Mouse (Mus musculus) Patski (cell line): ENCODE results near the gene Gpc6. TPM values are rescaled to one million over a fixed set of nuclear protein-coding genes. Genes with fewer than 3 reads are reported as not detected.

Experiments
- ATAC-seq: fragments of 100-300 bp; one replicate; pipeline ENCODE4 v1.8.0; 2021
- CTCF ChIA-PET: fragments of 350-600 bp; sonication (Branson Sonifier 250); formaldehyde crosslinking; loops from one replicate; lab custom pipeline; 2022; ENCODE audit warnings: inconsistent platforms; lab: Charles Lee
- POLR2A ChIA-PET: fragments of 350-600 bp; sonication (Branson Sonifier 250); formaldehyde crosslinking; loops from one replicate; lab custom pipeline; 2022; ENCODE audit warnings: antibody characterized with exemption, inconsistent platforms; lab: Charles Lee
- DNase-seq: peaks from one replicate; pipeline ENCODE4 v3.0.0-alpha.2; 2011; ENCODE audit warnings: low read depth, low spot score
- H3K27me3 ChIP-seq: fragments of 371-371 bp; one replicate; pipeline ENCODE4 v1.5.1; 2021
- CTCF ChIP-seq: fragments of 100-300 bp; IDR thresholded peaks from one replicate; pipeline ENCODE4 v1.5.1; 2021
- in situ Hi-C: fragments of 300-500 bp; cut with MboI; formaldehyde crosslinking; loops from 3 replicates; pipeline ENCODE4 v1.11.1; 2018; ENCODE audit warnings: low pct_unique_long_range_greater_than_20kb, mixed read lengths
- polyA plus RNA-seq: library from polyadenylated mRNA; unstranded; gene quantifications from one replicate; pipeline ENCODE4 v1.2.3, GENCODE M21; 2021

The Gpc6 gene
- polyA plus RNA-seq, 1 experiment from 2014 or later = 56.6 TPM

- ATAC-seq (no peak), DNase-seq (no peak)
- CTCF ChIA-PET = interaction anchor here (1.2 kb wide), 1 partner anchor 13 kb away, joined by 3 read pairs; no protein-coding TSS in a partner anchor
- no peaks in the 10 kb centered on the region for H3K27me3 ChIP-seq
- in situ Hi-C loops = no loop called here
- POLR2A ChIA-PET = no interaction called here
- no peak for TF ChIP-seq CTCF
Observed at GRCm38 (mm10) chr14:117910323-117910722, 985.2 kb downstream of the Gpc6 start.

GRCm38 (mm10) chr14:117912624-117913270 lies 987.6 kb downstream of the Gpc6 start:
- POLR2A ChIA-PET = no interaction called here
- no peak for TF ChIP-seq CTCF
- H3K27me3 ChIP-seq = no peaks in the 10 kb centered on the region
- in situ Hi-C loops = no loop called here
- DNase-seq = no peak
- ATAC-seq = no peak
- CTCF ChIA-PET = interaction anchor here (1.5 kb wide), 1 partner anchor 12 kb away, joined by 4 read pairs; no protein-coding TSS in a partner anchor

- POLR2A ChIA-PET = no interaction called here
- TF ChIP-seq CTCF = no peak
- ATAC-seq (no peak), DNase-seq (no peak)
- in situ Hi-C loops = no loop called here
- H3K27me3 ChIP-seq = no peaks in the 10 kb centered on the region
- CTCF ChIA-PET = no interaction called here
Observed at GRCm38 (mm10) chr14:117916577-117916976, 991.5 kb downstream of the Gpc6 start.

GRCm38 (mm10) chr14:117918724-117919123 lies 993.6 kb downstream of the Gpc6 start:
- DNase-seq (no peak), ATAC-seq (no peak)
- CTCF ChIA-PET = interaction anchor here (1.4 kb wide), 1 partner anchor 17 kb away, joined by 3 read pairs; no protein-coding TSS in a partner anchor
- in situ Hi-C loops = no loop called here
- no peaks in the 10 kb centered on the region for H3K27me3 ChIP-seq
- POLR2A ChIA-PET = no interaction called here
- TF ChIP-seq CTCF = no peak

GRCm38 (mm10) chr14:117919612-117920011 lies 994.5 kb downstream of the Gpc6 start:
- in situ Hi-C loops = no loop called here
- no peak for TF ChIP-seq CTCF
- POLR2A ChIA-PET = no interaction called here
- DNase-seq = no peak
- CTCF ChIA-PET = no interaction called here
- ATAC-seq = no peak
- H3K27me3 ChIP-seq = no peaks in the 10 kb centered on the region

GRCm38 (mm10) chr14:117921393-117922014 lies 996.4 kb downstream of the Gpc6 start:
- H3K27me3 ChIP-seq = no peaks in the 10 kb centered on the region
- no peak for TF ChIP-seq CTCF
- DNase-seq = no peak
- POLR2A ChIA-PET = interaction anchor here (1.4 kb wide), 1 partner anchor 8 kb away, joined by 3 read pairs; no protein-coding TSS in a partner anchor
- CTCF ChIA-PET = interaction anchor here (1.8 kb wide), 1 partner anchor 17 kb away, joined by 4 read pairs; no protein-coding TSS in a partner anchor
- in situ Hi-C loops = no loop called here
- ATAC-seq = no peak

GRCm38 (mm10) chr14:117923667-117924066 lies 998.6 kb downstream of the Gpc6 start:
- in situ Hi-C loops = no loop called here
- no peak for TF ChIP-seq CTCF
- ChIA-PET POLR2A (no interaction called here), CTCF (interaction anchor here (0.9 kb wide), 1 partner anchor 14 kb away, joined by 3 read pairs; no protein-coding TSS in a partner anchor)
- no peak for ATAC-seq
- H3K27me3 ChIP-seq = no peaks in the 10 kb centered on the region
- DNase-seq = no peak

- ChIA-PET POLR2A (interaction anchor here (0.6 to 1.5 kb wide), 4 partner anchors 10 to 870 kb away, joined by 3 to 5 read pairs (median 3); no protein-coding TSS in a partner anchor), CTCF (interaction anchor here (1.0 kb wide), 1 partner anchor 16 kb away, joined by 3 read pairs; no protein-coding TSS in a partner anchor)
- no peak for TF ChIP-seq CTCF
- ATAC-seq (peak; percentile 97), DNase-seq (peak; percentile 86)
- in situ Hi-C loops = loop anchor here (5.0 to 25.0 kb wide), 3 partner anchors 273 to 1368 kb away; no protein-coding TSS in a partner anchor
- H3K27me3 ChIP-seq = no peaks in the 10 kb centered on the region
Observed at GRCm38 (mm10) chr14:117930105-117930847, 1005.2 kb downstream of the Gpc6 start.

- ChIA-PET POLR2A (interaction anchor here (0.6 kb wide), 4 partner anchors 8 to 1515 kb away, joined by 3 read pairs; no protein-coding TSS in a partner anchor), CTCF (no interaction called here)
- H3K27me3 ChIP-seq = no peaks in the 10 kb centered on the region
- in situ Hi-C loops = loop anchor here (5.0 to 25.0 kb wide), 3 partner anchors 274 to 1369 kb away; no protein-coding TSS in a partner anchor
- DNase-seq = peak; percentile 12
- ATAC-seq = peak; percentile 44
- TF ChIP-seq CTCF = no peak
Observed at GRCm38 (mm10) chr14:117930848-117931816, 1006.0 kb downstream of the Gpc6 start.
